Mouse (Mus musculus) forebrain, embryonic 13.5 days (tissue): ENCODE results near the gene Gripap1. TPM values are rescaled to one million over a fixed set of nuclear protein-coding genes. Genes with fewer than 3 reads are reported as not detected.
"Not testable (repeated sequence)": the region's sequence is repeated elsewhere in the genome, so short reads cannot be mapped to it uniquely, and the experiment has no call there.

Experiments used
- ATAC-seq: fragments of 200-750 bp; cut with Nextera tagmentation; 2 replicates; pipeline ENCODE4 v1.8.0; 2017
- H3K27ac ChIP-seq: fragments of 300-500 bp; sonication (generic); 2 replicates; pipeline ENCODE4 v1.5.1; 2015; ENCODE audit warnings: inconsistent platforms, mild to moderate bottlenecking, moderate library complexity
- H3K27me3 ChIP-seq: fragments of 300-500 bp; sonication (generic); 2 replicates; pipeline ENCODE4 v1.6.1; 2015; ENCODE audit warnings: mild to moderate bottlenecking, inconsistent platforms
- H3K36me3 ChIP-seq: fragments of 300-500 bp; sonication (generic); 2 replicates; pipeline ENCODE4 v1.6.1; 2015; ENCODE audit warnings: mild to moderate bottlenecking, inconsistent platforms; ENCODE audit not compliant: poor library complexity, severe bottlenecking
- H3K4me1 ChIP-seq: fragments of 300-500 bp; sonication (generic); 2 replicates; pipeline ENCODE4 v1.6.1; 2015; ENCODE audit warnings: inconsistent platforms
- H3K4me2 ChIP-seq: fragments of 300-500 bp; sonication (generic); 2 replicates; pipeline ENCODE4 v1.6.1; 2015; ENCODE audit warnings: inconsistent platforms, mild to moderate bottlenecking, moderate library complexity
- H3K4me3 ChIP-seq: fragments of 300-500 bp; sonication (generic); 2 replicates; pipeline ENCODE4 v1.5.1; 2015; ENCODE audit warnings: mild to moderate bottlenecking, inconsistent platforms
- H3K9ac ChIP-seq: fragments of 300-500 bp; sonication (generic); 2 replicates; pipeline ENCODE4 v1.6.1; 2015; ENCODE audit warnings: mild to moderate bottlenecking, inconsistent platforms
- H3K9me3 ChIP-seq: fragments of 300-500 bp; sonication (generic); replicated peaks from 2 replicates; pipeline ENCODE4 v1.6.1; 2016; ENCODE audit warnings: inconsistent platforms
- WGBS: fragments of 180-500 bp; shearing (Covaris S2); methylation state at CpG from one replicate; pipeline ENCODE4 v1.1.7; 2015; 5-methylcytosine and 5-hydroxymethylcytosine counted together
- polyA plus RNA-seq: library from polyadenylated mRNA; unstranded; fragments of >200 nt; fragmentation: Nextera tagmentation; extraction: Ambion mirVana; gene quantifications from 2 replicates; pipeline ENCODE4 v1.2.1, GENCODE M21; 2015

Gripap1 gene
- polyA plus RNA-seq, 1 experiment from 2014 or later: 71.6 TPM

- Histone ChIP-seq H3K4me2 (no peak overlapping the region), H3K27me3 (no peaks in the 10 kb centered on the region), H3K4me1 (peaks cover 14% of the 10 kb centered on the region; the same call in 1 of the 2 replicates), H3K27ac (no peak overlapping the region), H3K36me3 (no peaks in the 10 kb centered on the region), H3K9ac (no peak overlapping the region), H3K4me3 (no peak overlapping the region), H3K9me3 (no peaks in the 10 kb centered on the region; the same call in 1 of the 2 replicates)
- 44% methylated on average over 3 of the region's 3 CpGs for WGBS
- ATAC-seq: no peak
Observed at GRCm38 (mm10) chrX:7793361-7793760, 3.8 kb downstream of the Gripap1 start.

- Histone ChIP-seq H3K4me2 (no peak overlapping the region), H3K4me3 (no peak overlapping the region), H3K27me3 (no peaks in the 10 kb centered on the region), H3K36me3 (peaks cover 10% of the 10 kb centered on the region), H3K9me3 (no peaks in the 10 kb centered on the region; the same call in 1 of the 2 replicates), H3K4me1 (peaks cover 14% of the 10 kb centered on the region; the same call in 1 of the 2 replicates), H3K9ac (no peak overlapping the region), H3K27ac (no peak overlapping the region)
- ATAC-seq: no peak
- WGBS: 43% methylated on average over 7 of the region's 7 CpGs
Observed at GRCm38 (mm10) chrX:7795016-7795415, 5.5 kb downstream of the Gripap1 start.

- Histone ChIP-seq H3K27me3 (no peaks in the 10 kb centered on the region), H3K9ac (no peak overlapping the region), H3K4me3 (no peak overlapping the region), H3K9me3 (no peaks in the 10 kb centered on the region; the same call in 1 of the 2 replicates), H3K36me3 (peaks cover 22% of the 10 kb centered on the region), H3K4me1 (no peaks in the 10 kb centered on the region), H3K27ac (no peak overlapping the region), H3K4me2 (no peak overlapping the region)
- WGBS: 83% methylated on average over 3 of the region's 3 CpGs
- no peak for ATAC-seq
Observed at GRCm38 (mm10) chrX:7797327-7797726, 7.8 kb downstream of the Gripap1 start.

GRCm38 (mm10) chrX:7802157-7802556 is 12.6 kb downstream of the Gripap1 start:
- 94% methylated on average over 2 of the region's 2 CpGs for WGBS
- H3K27ac ChIP-seq, H3K9ac ChIP-seq, H3K4me1 ChIP-seq, H3K9me3 ChIP-seq, H3K4me3 ChIP-seq, H3K27me3 ChIP-seq, H3K4me2 ChIP-seq, ATAC-seq: not testable (repeated sequence)
- H3K36me3 ChIP-seq: peaks cover 58% of the 10 kb centered on the region

GRCm38 (mm10) chrX:7815016-7815415 is 25.5 kb downstream of the Gripap1 start:
- ATAC-seq, H3K9me3 ChIP-seq, H3K27me3 ChIP-seq, H3K4me2 ChIP-seq, H3K4me3 ChIP-seq, H3K9ac ChIP-seq, H3K4me1 ChIP-seq, H3K27ac ChIP-seq: not testable (repeated sequence)
- peaks cover 83% of the 10 kb centered on the region for H3K36me3 ChIP-seq
- WGBS: 50% methylated on average over 8 of the region's 8 CpGs

- H3K9ac ChIP-seq: peak within 1 kb of the TSS; percentile 40
- H3K27me3 ChIP-seq: no peaks in the 10 kb centered on the region
- 19% methylated on average over 16 of the region's 24 CpGs for WGBS
- ATAC-seq: peak; percentile 74
- no peaks in the 10 kb centered on the region for H3K9me3 ChIP-seq
- H3K4me1 ChIP-seq: no peaks in the 10 kb centered on the region
- peak within 1 kb of the TSS; percentile 58 for H3K4me2 ChIP-seq
- no peak within 1 kb of the TSS for H3K27ac ChIP-seq
- H3K4me3 ChIP-seq: peak within 1 kb of the TSS; percentile 33
- peaks cover 26% of the 10 kb centered on the region for H3K36me3 ChIP-seq
Observed at GRCm38 (mm10) chrX:7821865-7822779, 32.6 kb downstream of the Gripap1 start, which contains the start of gene Kcnd1. Gene Kcnd1, plus strand, starts transcription at chrX:7822289.

- no peaks in the 10 kb centered on the region for H3K36me3 ChIP-seq
- no peaks in the 10 kb centered on the region for H3K9me3 ChIP-seq
- WGBS: 100% methylated on average over 1 of the region's 1 CpGs
- H3K9ac ChIP-seq: no peak overlapping the region
- H3K27me3 ChIP-seq: no peaks in the 10 kb centered on the region
- no peaks in the 10 kb centered on the region for H3K4me1 ChIP-seq
- H3K4me2 ChIP-seq: no peak overlapping the region
- no peak overlapping the region for H3K4me3 ChIP-seq
- no peak for ATAC-seq
- no peak overlapping the region for H3K27ac ChIP-seq
Observed at GRCm38 (mm10) chrX:7837146-7837545, 47.6 kb downstream of the Gripap1 start.

- Histone ChIP-seq H3K27me3 (no peaks in the 10 kb centered on the region), H3K4me1 (peaks cover 21% of the 10 kb centered on the region), H3K4me2 (peak overlapping the region; percentile 51), H3K9me3 (no peaks in the 10 kb centered on the region), H3K27ac (no peak overlapping the region), H3K9ac (no peak overlapping the region), H3K36me3 (no peaks in the 10 kb centered on the region), H3K4me3 (peak overlapping the region; percentile 75)
- WGBS: 19% methylated on average over 7 of the region's 7 CpGs
- no peak; the same call in 1 of the 2 replicates for ATAC-seq
Observed at GRCm38 (mm10) chrX:7840842-7841162, 51.2 kb downstream of the Gripap1 start.

GRCm38 (mm10) chrX:7841163-7842162 is 51.9 kb downstream of the Gripap1 start, which contains the start of gene Otud5:
Gene Otud5, plus strand, starts transcription at chrX:7841364.
- Histone ChIP-seq H3K9ac (peak within 1 kb of the TSS; percentile 84), H3K9me3 (no peaks in the 10 kb centered on the region), H3K4me2 (peak within 1 kb of the TSS; percentile 77), H3K4me3 (peak within 1 kb of the TSS; percentile 75), H3K36me3 (no peaks in the 10 kb centered on the region), H3K4me1 (peaks cover 21% of the 10 kb centered on the region), H3K27me3 (no peaks in the 10 kb centered on the region), H3K27ac (peak within 1 kb of the TSS; percentile 85)
- WGBS: 15% methylated on average over 71 of the region's 74 CpGs
- ATAC-seq: peak; percentile 99

GRCm38 (mm10) chrX:7842318-7842717 is 52.8 kb downstream of the Gripap1 start:
- 30% methylated on average over 26 of the region's 42 CpGs for WGBS
- H3K9me3 ChIP-seq: no peaks in the 10 kb centered on the region
- peak overlapping the region; percentile 84 for H3K9ac ChIP-seq
- H3K27ac ChIP-seq: peak overlapping the region; percentile 85
- ATAC-seq: no peak
- H3K27me3 ChIP-seq: no peaks in the 10 kb centered on the region
- no peaks in the 10 kb centered on the region for H3K36me3 ChIP-seq
- peak overlapping the region; percentile 77 for H3K4me2 ChIP-seq
- H3K4me3 ChIP-seq: peak overlapping the region; percentile 75
- peaks cover 21% of the 10 kb centered on the region for H3K4me1 ChIP-seq

GRCm38 (mm10) chrX:7847845-7848244 is 58.3 kb downstream of the Gripap1 start:
- no peak overlapping the region for H3K9ac ChIP-seq
- H3K4me2 ChIP-seq: no peak overlapping the region
- no peaks in the 10 kb centered on the region for H3K27me3 ChIP-seq
- 79% methylated on average over 2 of the region's 2 CpGs for WGBS
- no peak overlapping the region for H3K27ac ChIP-seq
- H3K9me3 ChIP-seq: no peaks in the 10 kb centered on the region
- no peak overlapping the region for H3K4me3 ChIP-seq
- peaks cover 18% of the 10 kb centered on the region for H3K4me1 ChIP-seq
- ATAC-seq: no peak
- 0 out of 2 replicates have a peak, but pooled peaks cover 9% of the 10 kb centered on the region for H3K36me3 ChIP-seq
